Mouse (Mus musculus) central nervous system, embryonic 14 days (tissue): Measurements from ENCODE around the gene Vmn1r37. TPM values are rescaled to one million over a fixed set of nuclear protein-coding genes. Genes with fewer than 3 reads are reported as not detected.

Source experiments
- polyA plus RNA-seq: library from polyadenylated mRNA; depleted of rRNA; stranded (reverse); fragments of >200 nt; gene quantifications from 2 replicates; pipeline ENCODE4 v1.2.3, GENCODE M21; 2012; rRNA removed

Gene Vmn1r37
- not detected in 2 replicates for polyA plus RNA-seq

DNA sequence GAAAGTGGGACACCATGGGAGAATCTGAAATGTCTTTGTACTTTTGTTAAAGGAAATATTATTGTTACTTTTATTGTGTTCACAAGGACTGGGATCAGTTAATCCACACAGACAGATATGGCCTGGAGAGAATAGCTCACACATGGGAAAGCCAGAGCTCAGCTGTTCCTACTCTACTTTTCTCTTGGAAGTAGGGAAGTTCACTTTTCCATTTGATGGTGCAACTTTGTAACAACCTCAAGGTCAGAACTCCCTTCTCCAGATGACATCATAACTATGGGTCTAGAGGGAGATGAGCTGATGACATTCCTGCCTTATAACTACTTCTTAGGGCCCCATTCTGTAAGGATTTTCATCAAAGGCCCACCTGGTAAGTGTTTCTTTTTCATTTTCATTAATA lies at the start of gene Vmn1r37:
TSS of gene Vmn1r37 (plus strand) at position 301 of the 400 bp plus-strand sequence.

DNA sequence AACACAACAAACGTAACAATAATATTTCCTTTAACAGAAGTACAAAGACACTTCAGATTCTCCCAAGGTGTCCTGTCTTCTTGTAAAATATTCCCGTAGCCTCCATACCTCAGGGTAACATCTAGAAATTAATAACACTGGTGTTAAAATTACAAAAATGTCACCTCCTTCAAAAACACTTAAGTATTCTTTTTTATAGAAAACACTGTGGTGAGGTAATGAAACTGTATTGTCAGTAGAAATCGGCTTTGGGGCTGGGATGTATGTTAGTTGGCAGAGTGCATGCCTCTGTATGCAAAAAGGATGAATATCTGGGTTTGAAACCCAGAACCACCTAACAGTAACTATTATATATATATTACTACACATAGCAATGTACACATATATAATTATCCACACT lies 43.4 kb upstream of the Vmn1r37 start, which contains the start of gene Vmn1r35:
TSS of gene Vmn1r35 (minus strand) at position 101 of the 400 bp plus-strand sequence.

DNA sequence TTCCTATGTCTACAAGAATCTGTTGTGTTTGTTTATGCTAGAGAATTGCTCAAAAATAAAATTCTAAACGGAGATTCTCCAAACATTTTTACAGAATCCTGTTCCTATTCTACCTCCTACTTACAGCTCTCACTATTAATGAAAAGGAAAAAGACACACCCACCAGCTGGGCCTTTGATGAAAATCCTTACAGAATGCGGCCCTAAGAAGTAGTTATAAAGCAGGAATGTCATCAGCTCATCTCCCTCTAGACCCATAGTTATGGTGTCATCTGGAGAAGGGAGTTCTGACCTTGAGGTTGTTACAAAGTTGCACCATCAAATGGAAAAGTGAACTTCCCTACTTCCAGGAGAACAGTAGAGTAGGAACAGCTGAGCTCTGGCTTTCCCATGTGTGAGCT lies 10.1 kb upstream of the Vmn1r37 start, which contains the start of gene Vmn1r36:
TSS of gene Vmn1r36 (minus strand) at position 101 of the 400 bp plus-strand sequence.

DNA sequence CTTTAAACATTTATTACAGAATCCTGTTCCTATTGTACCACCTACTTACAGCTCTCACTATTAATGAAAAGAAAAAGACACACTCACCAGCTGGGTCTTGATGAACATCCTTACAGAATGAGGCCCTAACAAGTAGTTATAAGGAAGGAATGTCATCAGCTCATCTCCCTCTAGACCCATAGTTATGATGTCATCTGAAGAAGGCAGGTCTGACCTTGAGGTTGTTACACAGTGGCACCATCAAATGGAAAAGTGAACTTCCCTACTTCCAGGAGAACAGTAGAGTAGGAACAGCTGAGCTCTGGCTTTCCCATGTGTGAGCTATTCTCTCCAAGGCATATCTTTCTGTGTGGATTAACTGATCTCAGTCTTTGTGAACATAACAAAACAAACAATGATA lies 53.3 kb downstream of the Vmn1r37 start, which contains the start of gene Vmn1r38:
TSS of gene Vmn1r38 (minus strand) at position 101 of the 400 bp plus-strand sequence.

Other genes with a start within 250 kb of the Vmn1r37 start
- gene Mad2l1, start 194.0 kb upstream of the Vmn1r37 start, polyA plus RNA-seq, result 35.9 and 44.4 TPM in 2 replicates
- gene Vmn1r32, start 169.3 kb upstream of the Vmn1r37 start, polyA plus RNA-seq, result not detected in 2 replicates
- gene Vmn1r33, start 111.1 kb upstream of the Vmn1r37 start, polyA plus RNA-seq, result not detected in 2 replicates
- not detected in 2 replicates for gene Vmn1r34, start 85.5 kb upstream of the Vmn1r37 start, polyA plus RNA-seq
- not detected in 2 replicates for gene Vmn1r35, start 43.5 kb upstream of the Vmn1r37 start, polyA plus RNA-seq
- not detected in 2 replicates for gene Vmn1r36, start 10.2 kb upstream of the Vmn1r37 start, polyA plus RNA-seq
- not detected in 2 replicates for gene Vmn1r38, start 53.2 kb downstream of the Vmn1r37 start, polyA plus RNA-seq
- gene Vmn1r39, start 81.2 kb downstream of the Vmn1r37 start, polyA plus RNA-seq, result not detected in 2 replicates
- 17.6 and 24.0 TPM in 2 replicates for gene Gng12, start 167.0 kb downstream of the Vmn1r37 start, polyA plus RNA-seq